Mouse (Mus musculus) embryo, embryonic 9.5 days (tissue): ENCODE measurements around the gene Creld1.

Source experiments
- DNase-seq: peaks from one replicate; pipeline ENCODE4 v3.0.0-alpha.2; 2017; ENCODE audit errors: extremely low spot score

Creld1 gene

DNA sequence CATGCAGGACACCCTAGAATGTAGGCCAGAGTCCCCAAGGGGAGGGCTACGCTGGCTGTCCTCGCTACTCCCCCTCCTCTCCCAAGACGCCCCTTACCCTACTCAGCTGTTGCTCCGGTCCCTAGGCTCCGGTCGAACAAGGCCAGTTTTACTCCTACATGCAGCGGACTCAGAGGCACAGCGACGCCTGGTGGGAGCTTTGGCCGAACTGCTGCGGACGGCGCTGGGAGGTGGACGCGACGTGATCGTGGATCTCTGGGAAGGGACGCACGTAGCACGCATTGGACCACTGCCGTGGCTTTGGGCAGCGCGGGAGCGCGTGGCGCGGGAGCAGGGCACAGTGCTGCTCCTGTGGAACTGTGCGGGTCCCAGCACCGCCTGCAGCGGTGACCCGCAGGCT, 13.7 kb upstream of the Creld1 start:
- DNase-seq, result peak; percentile 77

DNA sequence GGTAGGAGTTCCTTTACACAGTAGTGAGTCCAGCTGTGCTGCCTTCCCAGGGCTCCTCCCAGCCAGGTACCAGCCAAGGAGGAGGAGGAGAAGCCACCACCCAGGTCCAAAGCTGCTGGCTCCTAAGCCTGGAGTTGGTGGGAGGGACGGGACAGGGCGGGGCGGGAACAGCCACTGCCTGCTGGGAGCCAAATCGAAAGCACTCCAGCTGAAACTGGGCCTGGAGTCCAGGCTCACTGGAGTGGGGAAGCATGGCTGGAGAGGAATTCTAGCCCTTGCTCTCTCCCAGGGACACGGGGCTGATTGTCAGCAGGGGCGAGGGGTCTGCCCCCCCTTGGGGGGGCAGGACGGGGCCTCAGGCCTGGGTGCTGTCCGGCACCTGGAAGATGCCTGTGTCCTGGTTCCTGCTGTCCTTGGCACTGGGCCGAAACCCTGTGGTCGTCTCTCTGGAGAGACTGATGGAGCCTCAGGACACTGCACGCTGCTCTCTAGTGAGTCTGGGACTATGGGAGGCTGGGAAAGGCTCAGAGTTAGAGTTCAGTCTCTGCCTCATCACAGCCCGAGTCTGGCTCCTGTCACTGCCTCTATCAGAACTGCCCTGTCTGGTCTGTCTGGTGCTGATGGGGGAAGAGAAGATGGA, 11.7 kb upstream of the Creld1 start, which contains the start of gene Il17rc:
Gene Il17rc (plus strand): TSS at position 131 of the 640 bp plus-strand sequence.
- no peak for DNase-seq

DNA sequence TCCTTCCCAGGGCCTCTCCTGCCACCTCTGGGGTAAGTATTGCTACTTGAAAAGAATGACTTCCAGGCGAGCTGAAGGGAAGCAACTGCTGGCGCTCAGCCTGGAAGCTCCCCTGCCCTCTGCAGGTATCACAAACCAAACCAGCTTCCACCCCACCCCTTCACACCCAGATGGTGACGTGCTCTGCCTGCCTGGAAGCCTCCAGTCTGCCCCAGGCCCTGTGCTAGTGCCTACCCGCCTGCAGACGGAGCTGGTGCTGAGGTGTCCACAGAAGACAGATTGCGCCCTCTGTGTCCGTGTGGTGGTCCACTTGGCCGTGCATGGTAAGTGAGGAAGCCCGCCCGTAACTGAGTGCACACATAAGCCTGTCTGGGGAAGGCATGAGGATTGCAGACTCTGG, 11.0 kb upstream of the Creld1 start:
- no peak for DNase-seq

DNA sequence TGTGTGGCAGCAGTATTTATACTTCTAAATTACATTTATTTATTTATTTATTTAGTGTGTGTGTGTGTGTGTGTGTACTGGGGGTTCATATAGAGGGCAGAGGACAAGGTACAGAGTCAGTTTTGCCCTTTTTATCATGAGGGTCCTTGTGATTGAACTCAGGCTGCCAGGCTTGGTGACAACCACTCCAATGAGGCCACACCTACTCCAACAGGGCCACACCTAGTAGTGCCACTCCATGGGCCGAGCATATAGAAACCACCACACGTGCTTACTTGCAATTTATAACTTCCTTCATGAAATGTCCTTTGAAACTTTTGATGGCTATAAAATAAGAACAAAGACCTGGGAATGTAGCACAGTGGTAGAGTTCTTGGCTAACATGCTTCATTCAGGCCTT, 9.9 kb upstream of the Creld1 start:
- DNase-seq, result no peak

DNA sequence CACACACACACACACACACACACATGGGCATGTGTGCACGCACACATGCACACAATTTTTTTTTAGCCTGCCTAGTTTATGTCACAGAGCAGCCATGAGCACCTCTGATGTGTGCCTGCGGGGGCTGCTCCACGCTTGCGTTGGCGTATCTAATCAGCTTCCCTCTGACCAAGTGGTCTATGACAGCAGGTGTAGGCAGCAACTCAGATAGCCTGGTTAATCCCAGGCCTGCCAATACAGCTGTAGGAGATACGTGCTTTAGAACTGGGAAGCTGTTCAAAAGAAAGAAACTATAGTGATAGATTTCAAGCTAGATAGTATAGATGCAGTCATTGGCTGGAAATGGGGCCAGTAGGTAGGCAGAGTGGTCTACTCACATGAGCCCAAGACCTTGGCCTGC, 9.4 kb upstream of the Creld1 start:
- no peak for DNase-seq

DNA sequence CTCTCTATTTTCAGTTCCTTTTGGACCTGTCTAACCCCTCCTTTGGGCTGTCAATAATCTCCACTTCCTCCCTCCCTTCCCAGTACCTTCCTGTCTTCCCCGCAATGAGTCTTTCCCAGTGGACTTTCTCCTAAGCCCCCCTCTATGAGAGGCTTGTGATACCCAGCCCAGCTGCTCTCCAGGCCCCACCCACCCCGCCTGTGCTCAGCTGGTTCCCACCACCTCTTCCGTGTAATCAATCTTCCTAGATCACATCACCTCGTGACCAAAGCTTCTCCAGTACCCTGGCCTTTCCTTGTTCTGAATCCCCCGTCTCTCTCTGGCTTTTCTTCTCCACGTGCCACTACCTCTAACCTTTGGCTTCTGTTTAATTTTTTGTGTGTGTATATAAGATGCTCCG, 5.7 kb upstream of the Creld1 start:
- no peak for DNase-seq

DNA sequence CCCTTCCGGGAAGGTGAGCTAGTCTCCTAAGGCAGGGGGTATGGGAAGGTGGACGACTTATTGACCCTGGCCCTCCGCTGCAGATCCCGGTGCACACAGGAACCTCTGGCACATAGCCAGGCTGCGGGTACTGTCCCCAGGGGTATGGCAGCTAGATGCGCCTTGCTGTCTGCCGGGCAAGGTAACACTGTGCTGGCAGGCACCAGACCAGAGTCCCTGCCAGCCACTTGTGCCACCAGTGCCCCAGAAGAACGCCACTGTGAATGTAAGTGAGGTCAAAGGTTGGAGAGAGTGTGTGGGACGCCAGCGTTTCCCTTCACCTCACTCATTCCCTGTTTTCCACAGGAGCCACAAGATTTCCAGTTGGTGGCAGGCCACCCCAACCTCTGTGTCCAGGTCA, 4.2 kb upstream of the Creld1 start:
- no peak for DNase-seq

DNA sequence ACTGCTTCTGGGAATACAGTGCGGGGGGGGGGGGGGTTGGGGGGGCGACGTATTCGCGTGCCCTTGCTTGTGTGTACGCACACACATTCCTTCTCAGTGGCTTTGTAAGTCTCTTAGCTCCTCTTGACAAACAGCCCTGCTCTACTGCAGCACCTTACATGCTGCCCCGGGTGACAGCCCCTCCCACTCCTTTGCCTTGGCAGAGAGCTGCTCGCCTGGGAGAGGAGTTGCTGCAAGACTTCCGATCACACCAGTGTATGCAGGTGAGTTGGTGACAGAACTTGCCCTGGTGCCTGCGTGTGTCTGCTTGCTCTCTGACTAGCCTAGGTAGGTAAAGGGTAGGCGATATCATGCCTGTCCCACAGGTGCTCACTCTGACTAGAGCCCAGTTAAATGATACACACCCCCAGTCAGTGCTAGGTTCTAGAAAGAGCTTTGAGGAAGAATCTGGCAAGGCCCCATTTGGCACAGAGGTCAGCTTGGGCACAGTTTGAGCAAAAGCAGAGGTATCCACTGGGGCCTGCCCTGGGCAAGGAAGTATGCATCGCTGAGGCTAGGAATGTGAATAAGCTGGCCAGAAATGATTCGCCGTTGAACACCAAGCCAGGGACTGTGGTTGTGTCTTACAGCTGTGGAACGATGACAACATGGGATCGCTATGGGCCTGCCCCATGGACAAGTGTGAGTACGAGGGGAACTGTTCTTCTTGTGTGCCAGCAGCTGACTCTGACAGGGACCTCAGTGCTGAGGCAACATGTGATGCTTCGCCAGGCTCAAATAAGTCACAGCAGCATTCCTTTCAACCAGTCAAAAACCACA, 2.3 kb upstream of the Creld1 start:
- no peak for DNase-seq

DNA sequence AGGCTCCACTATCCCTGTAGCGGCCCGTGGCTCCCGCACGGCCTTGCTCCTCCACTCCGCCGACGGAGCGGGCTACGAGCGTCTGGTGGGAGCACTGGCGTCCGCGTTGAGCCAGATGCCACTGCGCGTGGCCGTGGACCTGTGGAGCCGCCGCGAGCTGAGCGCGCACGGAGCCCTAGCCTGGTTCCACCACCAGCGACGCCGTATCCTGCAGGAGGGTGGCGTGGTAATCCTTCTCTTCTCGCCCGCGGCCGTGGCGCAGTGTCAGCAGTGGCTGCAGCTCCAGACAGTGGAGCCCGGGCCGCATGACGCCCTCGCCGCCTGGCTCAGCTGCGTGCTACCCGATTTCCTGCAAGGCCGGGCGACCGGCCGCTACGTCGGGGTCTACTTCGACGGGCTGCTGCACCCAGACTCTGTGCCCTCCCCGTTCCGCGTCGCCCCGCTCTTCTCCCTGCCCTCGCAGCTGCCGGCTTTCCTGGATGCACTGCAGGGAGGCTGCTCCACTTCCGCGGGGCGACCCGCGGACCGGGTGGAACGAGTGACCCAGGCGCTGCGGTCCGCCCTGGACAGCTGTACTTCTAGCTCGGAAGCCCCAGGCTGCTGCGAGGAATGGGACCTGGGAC, 509 bp upstream of the Creld1 start:
- DNase-seq, result peak; percentile 25

DNA sequence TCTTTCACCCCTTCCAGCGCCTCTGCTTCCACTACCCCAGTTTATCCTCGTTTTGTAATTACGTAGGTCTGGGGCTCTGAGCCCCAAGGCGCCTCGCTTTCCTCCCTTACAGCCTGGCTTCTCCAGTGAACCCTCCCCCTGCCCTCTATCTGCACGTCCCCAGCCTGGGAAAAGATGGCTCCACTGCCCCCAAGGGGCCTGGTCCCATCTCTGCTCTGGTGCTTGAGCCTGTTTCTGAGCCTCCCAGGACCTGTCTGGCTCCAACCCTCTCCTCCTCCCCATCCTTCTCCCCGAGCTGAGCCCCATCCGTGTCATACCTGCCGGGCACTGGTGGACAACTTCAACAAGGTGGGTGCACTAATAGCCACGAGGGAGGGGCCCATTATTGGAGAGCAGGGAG, 632 bp downstream of the Creld1 start:
- peak; percentile 35 for DNase-seq

DNA sequence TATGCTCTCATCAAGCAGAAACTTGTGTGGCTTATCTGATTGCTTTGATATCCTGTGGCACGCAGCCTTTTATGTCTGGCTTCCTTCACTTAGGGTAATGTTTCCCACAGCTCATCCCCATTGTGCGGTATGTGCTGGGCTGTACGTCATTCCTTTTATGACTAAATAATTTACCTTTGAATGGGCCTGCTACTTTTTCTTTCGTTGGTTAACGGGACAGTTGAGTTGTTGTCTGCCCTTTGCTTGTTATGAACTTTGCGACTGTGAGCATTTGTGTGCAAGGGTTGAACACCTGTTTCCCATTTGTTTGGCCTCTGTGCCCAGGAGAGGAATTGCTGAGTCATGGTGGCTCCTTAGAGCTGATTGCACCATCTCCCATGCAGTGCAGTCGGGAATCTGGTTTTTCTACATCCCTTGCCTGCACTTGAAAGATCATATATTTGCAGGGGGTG, 4.1 kb downstream of the Creld1 start:
- DNase-seq, result peak; percentile 23

DNA sequence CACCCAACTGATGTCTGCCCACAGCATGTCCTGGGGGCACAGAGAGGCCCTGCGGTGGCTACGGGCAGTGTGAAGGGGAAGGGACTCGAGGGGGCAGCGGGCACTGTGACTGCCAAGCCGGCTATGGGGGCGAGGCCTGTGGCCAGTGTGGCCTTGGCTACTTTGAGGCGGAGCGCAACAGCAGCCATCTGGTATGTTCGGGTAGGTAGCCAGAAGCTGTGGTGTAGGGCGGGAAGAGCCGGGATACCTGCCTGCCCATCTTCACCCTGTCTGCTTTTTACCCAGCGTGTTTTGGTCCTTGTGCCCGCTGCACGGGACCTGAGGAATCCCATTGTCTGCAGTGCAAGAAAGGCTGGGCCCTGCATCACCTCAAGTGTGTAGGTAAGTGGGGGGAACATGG, 6.3 kb downstream of the Creld1 start:
- no peak for DNase-seq

DNA sequence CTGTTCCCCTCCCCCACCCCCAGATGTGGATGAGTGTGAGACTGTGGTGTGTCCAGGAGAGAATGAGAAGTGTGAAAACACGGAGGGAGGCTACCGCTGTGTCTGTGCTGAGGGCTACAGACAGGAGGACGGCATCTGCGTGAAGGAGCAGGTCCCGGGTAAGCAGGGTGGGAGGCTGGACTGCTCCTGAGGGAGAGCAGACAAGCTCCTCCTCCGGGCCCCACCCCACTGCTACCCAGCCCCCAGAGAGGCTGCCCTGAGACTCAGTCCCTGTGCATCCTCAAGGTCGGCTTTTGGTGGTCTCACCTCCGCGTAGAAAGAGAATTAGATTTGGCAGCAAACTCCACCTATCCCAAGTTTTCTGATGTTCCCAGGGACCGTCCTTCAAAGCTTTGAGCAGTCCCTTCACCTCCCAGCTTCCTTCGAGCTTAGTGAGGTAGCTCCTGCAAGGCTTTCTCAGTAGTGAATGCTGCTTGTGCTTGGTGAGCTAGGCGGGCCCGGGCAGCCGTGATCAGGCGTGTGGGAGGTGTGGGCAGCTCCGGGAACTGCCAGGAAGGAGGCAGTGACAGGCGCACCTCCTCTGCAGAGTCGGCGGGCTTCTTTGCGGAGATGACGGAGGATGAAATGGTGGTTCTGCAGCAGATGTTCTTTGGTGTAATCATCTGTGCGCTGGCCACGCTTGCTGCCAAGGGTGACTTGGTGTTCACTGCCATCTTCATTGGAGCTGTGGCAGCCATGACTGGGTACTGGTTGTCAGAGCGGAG, 9.2 kb downstream of the Creld1 start:
- DNase-seq, result no peak

DNA sequence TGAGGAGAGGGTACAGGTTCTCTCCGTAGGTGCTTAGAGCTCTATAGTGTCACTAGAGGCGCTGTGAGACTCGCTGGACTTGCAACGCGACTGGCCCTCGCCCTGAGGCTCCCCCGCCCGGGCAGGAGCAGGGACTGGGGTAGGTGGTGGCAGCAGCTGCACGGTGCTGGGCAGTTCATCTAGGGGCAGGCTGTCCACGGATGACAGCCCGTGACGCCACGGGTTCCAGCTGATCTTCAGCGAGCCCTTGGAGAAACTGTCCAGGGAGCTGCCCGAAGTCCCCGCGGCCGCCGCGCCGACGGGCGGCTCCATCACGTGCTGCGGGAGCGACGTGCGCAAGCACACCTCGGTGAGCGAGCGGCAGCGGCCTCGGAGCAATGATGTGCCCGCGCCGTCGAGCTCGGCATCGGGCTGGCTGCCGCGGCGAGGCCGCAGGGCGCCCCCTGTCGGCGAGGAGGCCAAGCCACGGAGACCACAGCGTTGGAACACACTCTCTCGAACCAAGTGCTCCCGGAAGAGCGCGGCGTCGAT, 11.2 kb downstream of the Creld1 start:
- DNase-seq, result peak; percentile 80

DNA sequence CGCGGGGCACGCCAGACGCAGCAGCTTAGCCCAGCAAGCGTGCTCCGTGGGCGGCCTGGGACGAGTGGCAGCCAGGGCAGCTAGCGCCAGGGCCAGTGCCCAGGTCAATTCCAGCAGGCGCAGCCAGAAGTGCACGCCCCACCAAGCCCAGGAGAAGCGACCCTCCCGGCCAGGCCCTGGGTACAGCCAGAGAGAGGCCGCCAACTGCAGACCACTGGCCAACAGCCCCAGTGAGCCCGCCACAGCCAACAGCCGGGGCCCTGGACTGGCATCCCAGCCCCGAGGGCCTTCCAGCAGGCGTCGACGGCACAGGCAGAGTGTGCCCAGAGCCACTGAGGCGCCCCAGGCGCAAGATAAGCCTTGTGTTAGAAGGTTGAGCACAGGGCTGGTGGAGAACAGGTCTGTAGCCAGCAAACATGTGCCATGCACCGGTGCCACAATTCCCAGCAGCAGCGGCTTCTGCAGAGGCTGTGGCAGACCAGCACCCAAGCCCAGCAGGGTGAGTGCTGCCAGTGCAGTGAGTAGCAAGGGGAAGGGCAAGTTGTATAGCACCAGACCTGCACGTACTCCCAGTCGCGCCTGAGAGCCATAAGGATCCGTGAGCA, 12.1 kb downstream of the Creld1 start:
- DNase-seq, result no peak

DNA sequence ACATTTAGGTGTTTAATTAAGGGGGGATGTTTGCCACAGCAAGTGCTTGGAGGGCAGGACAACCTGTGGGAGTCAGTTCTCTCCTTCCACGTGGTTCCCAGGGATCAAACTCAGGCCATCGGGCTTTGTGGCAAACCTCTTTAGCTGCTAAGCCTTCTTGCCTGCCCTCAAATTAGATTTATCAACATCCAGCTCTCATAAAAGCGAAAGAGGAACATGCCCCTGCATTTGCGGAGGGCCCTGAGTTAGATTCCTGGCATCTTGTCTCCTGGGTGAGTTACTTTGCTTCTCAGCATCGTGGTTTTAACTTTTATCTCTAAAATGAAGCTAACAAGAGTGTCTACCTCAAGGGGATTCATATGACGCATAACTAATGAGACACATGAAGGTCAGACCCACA, 16.2 kb downstream of the Creld1 start:
- DNase-seq, result no peak

DNA sequence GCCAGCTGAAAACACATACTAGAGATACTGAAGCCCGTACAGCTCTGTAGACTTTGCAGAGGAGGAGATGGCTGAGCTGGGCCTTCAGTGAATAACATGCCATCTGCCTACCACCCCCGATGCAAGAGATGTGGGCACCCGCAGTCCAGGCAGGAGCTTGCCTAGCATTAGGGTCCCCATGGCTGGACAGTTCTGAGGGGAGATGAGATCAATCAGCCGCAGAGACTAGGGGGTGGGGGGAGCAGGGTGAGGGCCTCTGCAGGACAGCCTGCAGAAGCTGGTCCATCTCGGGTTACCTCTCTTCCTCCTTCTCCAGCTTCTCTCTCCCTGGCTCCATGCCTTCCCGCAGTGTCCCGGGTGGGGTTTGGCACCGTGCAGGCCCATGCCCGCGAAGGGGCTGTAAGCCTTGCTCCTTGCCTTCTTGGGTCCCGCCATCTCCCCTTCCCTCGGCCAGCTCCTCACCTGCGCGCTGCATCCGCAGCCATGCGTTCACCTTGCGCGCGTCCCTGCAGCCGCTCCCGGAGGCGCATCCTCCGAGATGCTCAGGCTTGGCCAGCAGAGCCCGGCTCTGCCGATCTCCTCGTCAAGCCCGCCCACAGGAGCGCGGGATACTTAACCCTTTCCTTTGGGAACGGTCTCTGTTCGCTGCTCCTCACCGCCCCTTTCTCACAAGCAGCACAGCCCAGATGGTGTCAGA, 18.4 kb downstream of the Creld1 start, which contains the start of gene Prrt3:
Gene Prrt3 (minus strand): TSS at position 544 of the 697 bp plus-strand sequence.
- peak; percentile 43 for DNase-seq

DNA sequence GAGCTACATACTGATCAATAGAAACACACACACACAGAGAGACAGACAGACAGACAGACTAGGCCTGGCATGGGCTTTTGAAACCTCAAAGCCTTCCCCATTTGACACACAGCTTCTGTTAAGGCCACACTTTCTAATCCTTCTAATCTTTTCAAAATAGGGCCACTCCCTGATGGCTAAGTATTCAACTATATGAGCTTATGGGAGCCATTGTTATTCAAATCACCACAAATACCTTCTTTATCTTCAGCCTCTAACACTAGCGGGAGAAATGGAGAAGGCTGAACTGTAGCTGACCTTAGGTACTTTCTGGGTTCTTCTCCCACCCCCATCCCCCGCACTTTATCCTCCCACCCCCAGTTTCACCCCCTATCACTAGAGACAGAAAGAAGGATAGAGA, 19.7 kb downstream of the Creld1 start:
- DNase-seq, result no peak

DNA sequence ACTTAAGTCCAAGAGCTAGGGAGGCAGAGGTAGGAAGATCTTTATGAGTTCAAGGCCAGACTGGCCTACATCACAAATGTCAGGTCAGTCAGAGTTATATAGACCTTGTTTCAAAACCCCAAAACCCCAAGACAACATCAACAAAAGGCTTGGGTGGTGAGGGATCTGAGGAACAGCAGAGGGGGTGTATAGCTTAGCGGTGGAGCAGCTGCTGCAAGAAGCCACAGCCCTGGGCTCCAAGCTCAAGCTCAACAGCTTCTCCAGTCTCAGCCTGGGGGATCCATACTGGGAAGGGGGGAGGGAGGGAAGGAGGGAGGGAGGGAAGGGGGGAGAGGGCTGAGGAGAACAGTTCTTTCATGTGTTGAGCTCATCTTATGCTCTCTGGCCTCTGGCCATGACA, 22.6 kb downstream of the Creld1 start:
- no peak for DNase-seq

DNA sequence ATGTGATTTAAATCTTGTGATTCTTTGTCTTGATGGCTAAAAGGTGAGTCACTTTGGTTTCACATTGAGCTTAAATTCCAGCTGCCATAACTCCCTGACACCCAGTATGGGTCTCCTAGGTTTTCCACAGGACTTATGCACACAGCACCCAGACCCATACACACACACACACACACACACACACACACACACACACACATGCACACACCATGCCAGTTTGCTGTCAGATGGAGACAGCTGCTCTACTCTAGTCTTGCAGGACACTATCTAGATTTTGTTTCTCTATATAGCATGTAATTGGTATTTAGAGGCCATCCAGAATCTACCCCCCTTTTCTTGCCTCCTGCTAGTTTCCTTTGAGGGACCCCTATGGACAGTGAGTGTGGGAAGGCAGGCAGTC, 24.0 kb downstream of the Creld1 start:
- DNase-seq, result no peak
